Mouse (Mus musculus) hindbrain, embryonic 16.5 days (tissue): Measurements from ENCODE around the gene Lamb1. TPM values are rescaled to one million over a fixed set of nuclear protein-coding genes. Genes with fewer than 3 reads are reported as not detected.

ENCODE experiments used
- ATAC-seq: fragments of 200-750 bp; cut with Nextera tagmentation; 2 replicates; pipeline ENCODE4 v1.8.0; 2017; ENCODE audit warnings: moderate TSS enrichment, moderate library complexity
- H3K27ac ChIP-seq: fragments of 300-500 bp; sonication (generic); 2 replicates; pipeline ENCODE4 v1.5.1; 2014; ENCODE audit warnings: low read depth, mild to moderate bottlenecking, control low read depth, low read length, moderate library complexity
- H3K27me3 ChIP-seq: fragments of 300-500 bp; sonication (generic); replicated peaks from 2 replicates; pipeline ENCODE4 v1.6.1; 2014; ENCODE audit warnings: low read length; ENCODE audit not compliant: control insufficient read depth, insufficient read depth
- H3K36me3 ChIP-seq: fragments of 300-500 bp; sonication (generic); 2 replicates; pipeline ENCODE4 v1.6.1; 2014; ENCODE audit warnings: mild to moderate bottlenecking, low read length, moderate library complexity, mixed read lengths; ENCODE audit not compliant: control insufficient read depth, insufficient read depth
- H3K4me1 ChIP-seq: fragments of 300-500 bp; sonication (generic); 2 replicates; pipeline ENCODE4 v1.6.1; 2014; ENCODE audit warnings: low read depth, low read length; ENCODE audit not compliant: control insufficient read depth, insufficient read depth
- H3K4me2 ChIP-seq: fragments of 300-500 bp; sonication (generic); 2 replicates; pipeline ENCODE4 v1.6.1; 2014; ENCODE audit warnings: mild to moderate bottlenecking, low read length, control low read depth, moderate library complexity
- H3K4me3 ChIP-seq: fragments of 300-500 bp; sonication (generic); 2 replicates; pipeline ENCODE4 v1.5.1; 2014; ENCODE audit warnings: mild to moderate bottlenecking, low read length, control low read depth, moderate library complexity
- H3K9ac ChIP-seq: fragments of 300-500 bp; sonication (generic); 2 replicates; pipeline ENCODE4 v1.6.1; 2014; ENCODE audit warnings: low read depth, mild to moderate bottlenecking, control low read depth, low read length, moderate library complexity
- H3K9me3 ChIP-seq: fragments of 300-500 bp; sonication (generic); 2 replicates; pipeline ENCODE4 v1.6.1; 2014; ENCODE audit warnings: mild to moderate bottlenecking, low read length, moderate library complexity; ENCODE audit not compliant: control insufficient read depth
- WGBS: fragments of 180-500 bp; shearing (Covaris S2); extraction: QIAGEN DNeasy Blood & Tissue Kit; methylation state at CpG from one replicate; pipeline ENCODE4 v1.1.7; 2014; 5-methylcytosine and 5-hydroxymethylcytosine counted together
- polyA plus RNA-seq: library from polyadenylated mRNA; unstranded; fragments of >200 nt; fragmentation: Nextera tagmentation; extraction: Ambion mirVana; gene quantifications from 2 replicates; pipeline ENCODE4 v1.2.1, GENCODE M21; 2015

Lamb1 gene
- polyA plus RNA-seq, 1 experiment from 2014 or later = 16.9 TPM

DNA sequence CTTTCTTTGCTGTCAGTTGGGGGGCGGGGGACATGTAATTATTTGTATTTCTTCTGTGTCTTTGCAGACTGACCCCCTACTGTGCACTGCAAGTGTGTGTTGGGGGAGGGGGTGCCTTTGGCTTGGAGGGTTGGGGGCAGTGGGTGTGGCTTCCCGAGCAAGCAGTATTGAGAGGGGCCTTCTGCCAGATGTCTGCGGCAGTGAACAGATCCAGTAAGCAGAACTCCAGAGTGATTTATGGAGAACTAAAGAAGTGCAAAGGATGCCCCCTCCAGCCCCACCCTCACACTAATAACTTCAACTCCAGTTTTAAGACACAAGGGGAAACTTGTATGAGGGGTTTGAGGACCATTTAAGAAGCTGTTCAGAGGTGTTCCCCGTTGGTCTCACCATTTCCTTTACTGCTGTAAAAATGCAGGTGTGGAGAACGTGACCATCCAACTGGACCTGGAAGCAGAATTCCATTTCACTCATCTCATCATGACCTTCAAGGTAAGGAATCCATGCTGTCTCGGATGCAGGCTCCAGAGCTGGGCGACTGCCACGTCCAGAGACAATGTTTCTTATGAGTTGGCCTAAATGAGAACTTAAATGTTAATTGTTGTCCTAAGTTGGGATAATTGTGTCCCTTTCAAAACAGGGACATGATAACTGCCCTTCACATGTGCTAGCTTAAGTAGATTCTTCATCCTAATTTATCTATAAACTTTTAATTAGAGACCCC is 7.1 kb downstream of the Lamb1 start:
- 66% methylated on average over 8 of the region's 8 CpGs for WGBS
- no peak overlapping the region for H3K27ac ChIP-seq

DNA sequence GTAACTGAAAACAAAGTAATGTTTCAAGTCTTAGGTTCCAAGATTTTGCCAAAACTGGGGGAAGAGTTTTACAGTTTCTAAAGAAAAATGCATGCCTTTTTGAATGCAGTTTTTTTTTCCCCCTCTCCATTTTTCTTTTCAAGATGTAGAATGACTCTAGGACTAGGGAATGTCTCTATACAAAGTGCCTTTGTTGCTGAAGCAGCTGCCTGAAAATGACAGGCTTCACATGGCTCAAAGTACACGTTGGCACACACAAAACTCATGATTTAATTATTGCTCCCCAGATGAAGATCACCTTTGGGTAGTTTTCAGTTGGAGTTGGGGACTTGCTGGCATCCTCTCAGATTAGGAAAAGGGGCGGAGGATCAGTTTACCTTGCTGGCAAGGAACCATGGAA is 7.8 kb downstream of the Lamb1 start:
- Histone ChIP-seq H3K27ac (no peak overlapping the region), H3K9ac (no peak overlapping the region), H3K4me1 (no peaks in the 10 kb centered on the region), H3K9me3 (no peaks in the 10 kb centered on the region), H3K4me2 (no peak overlapping the region), H3K4me3 (no peak overlapping the region), H3K27me3 (no peaks in the 10 kb centered on the region), H3K36me3 (no peaks in the 10 kb centered on the region)
- ATAC-seq = no peak
- WGBS = 62% methylated on average over 2 of the region's 2 CpGs

More for the DNA sequence above, 7.1 kb downstream of the Lamb1 start:
- H3K4me2 ChIP-seq = no peak overlapping the region
- no peak overlapping the region for H3K9ac ChIP-seq
- no peak for ATAC-seq
- H3K4me3 ChIP-seq = no peak overlapping the region
- no peaks in the 10 kb centered on the region for H3K9me3 ChIP-seq
- H3K36me3 ChIP-seq = no peaks in the 10 kb centered on the region
- H3K4me1 ChIP-seq = no peaks in the 10 kb centered on the region
- peaks cover 1% of the 10 kb centered on the region; the same call in 1 of the 2 replicates for H3K27me3 ChIP-seq

DNA sequence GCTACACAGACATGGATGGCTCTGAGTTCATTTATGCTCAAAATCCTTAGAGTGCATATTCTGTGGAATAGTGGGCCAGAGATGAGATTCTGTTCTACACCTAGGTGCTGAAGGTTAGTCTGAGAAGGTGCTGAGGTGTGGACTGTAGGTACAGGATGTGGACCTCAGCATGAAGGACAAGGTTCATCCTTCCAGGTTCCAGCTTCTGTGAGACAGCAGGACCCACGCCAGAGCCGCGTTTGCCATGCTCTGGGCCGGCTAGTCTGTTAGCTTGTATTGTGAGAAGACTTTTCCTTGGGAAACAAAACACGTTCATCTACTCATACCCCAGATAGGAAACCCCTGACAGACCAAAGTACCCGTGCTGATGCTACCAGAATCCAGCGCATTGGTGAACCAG is 8.6 kb downstream of the Lamb1 start:
- Histone ChIP-seq H3K36me3 (no peaks in the 10 kb centered on the region), H3K9me3 (no peaks in the 10 kb centered on the region), H3K27ac (no peak overlapping the region), H3K4me1 (no peaks in the 10 kb centered on the region), H3K27me3 (no peaks in the 10 kb centered on the region), H3K9ac (no peak overlapping the region), H3K4me3 (no peak overlapping the region), H3K4me2 (no peak overlapping the region)
- ATAC-seq = no peak
- 93% methylated on average over 7 of the region's 7 CpGs for WGBS

DNA sequence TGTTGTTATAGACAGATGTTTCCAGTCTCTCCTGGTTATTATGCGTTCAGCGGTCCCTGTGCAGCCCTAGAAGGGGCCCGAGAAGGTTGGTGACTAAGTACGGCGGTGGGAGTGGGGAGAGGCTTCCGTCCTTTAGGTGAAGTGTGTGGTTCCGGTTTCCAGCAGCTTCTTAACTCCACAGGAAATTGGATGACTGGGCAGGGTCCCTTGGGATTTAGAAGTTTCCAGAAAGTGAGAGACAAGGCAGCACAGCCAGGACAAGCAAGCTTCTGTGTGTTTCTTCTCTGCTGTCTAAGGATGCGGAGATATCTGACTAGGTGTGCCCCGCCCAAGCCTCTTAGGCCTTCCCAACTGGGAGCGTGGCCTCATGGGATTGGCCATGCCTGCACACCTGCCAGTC is 10.4 kb downstream of the Lamb1 start:
- Histone ChIP-seq H3K9me3 (no peaks in the 10 kb centered on the region), H3K9ac (no peak overlapping the region), H3K27me3 (no peaks in the 10 kb centered on the region), H3K36me3 (no peaks in the 10 kb centered on the region), H3K4me3 (no peak overlapping the region), H3K4me2 (no peak overlapping the region), H3K27ac (no peak overlapping the region), H3K4me1 (no peaks in the 10 kb centered on the region)
- WGBS = 88% methylated on average over 10 of the region's 10 CpGs
- no peak for ATAC-seq

- H3K4me1 ChIP-seq = no peaks in the 10 kb centered on the region
- no peak overlapping the region for H3K4me3 ChIP-seq
- H3K9ac ChIP-seq = no peak overlapping the region
- H3K9me3 ChIP-seq = no peaks in the 10 kb centered on the region
- 96% methylated on average over 11 of the region's 11 CpGs for WGBS
- H3K36me3 ChIP-seq = no peaks in the 10 kb centered on the region
- no peak for ATAC-seq
- no peak overlapping the region for H3K4me2 ChIP-seq
- no peaks in the 10 kb centered on the region for H3K27me3 ChIP-seq
- H3K27ac ChIP-seq = no peak overlapping the region
Measured at GRCm38 (mm10) chr12:31278270-31278669, 13.2 kb downstream of the Lamb1 start.

DNA sequence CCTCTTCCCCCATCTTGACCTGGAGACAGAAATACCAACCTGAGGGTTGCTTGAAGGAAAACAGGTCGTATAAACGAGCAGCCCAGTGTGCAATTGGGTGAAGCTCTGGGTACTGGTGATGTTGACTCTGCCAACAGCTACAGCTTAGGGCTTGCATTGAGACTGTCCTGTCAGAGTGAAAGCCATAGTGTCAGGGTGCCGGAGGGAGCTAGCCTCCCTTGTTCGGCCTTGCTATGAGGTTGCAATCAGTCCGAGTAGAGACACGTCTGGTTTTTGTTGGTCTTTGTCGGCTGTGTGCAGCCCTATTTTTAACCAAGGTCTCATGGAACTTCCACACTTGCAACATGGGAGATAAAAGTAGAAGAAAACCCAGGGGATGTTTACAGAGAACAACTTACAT is 15.3 kb downstream of the Lamb1 start:
- H3K27ac ChIP-seq = no peak overlapping the region
- H3K27me3 ChIP-seq = no peaks in the 10 kb centered on the region
- H3K4me2 ChIP-seq = no peak overlapping the region
- H3K4me3 ChIP-seq = no peak overlapping the region
- no peaks in the 10 kb centered on the region for H3K36me3 ChIP-seq
- WGBS = 89% methylated on average over 7 of the region's 7 CpGs
- no peak overlapping the region for H3K9ac ChIP-seq
- no peak for ATAC-seq
- H3K4me1 ChIP-seq = no peaks in the 10 kb centered on the region
- no peaks in the 10 kb centered on the region for H3K9me3 ChIP-seq

GRCm38 (mm10) chr12:31281100-31281591 is 16.1 kb downstream of the Lamb1 start:
- Histone ChIP-seq H3K4me2 (no peak overlapping the region), H3K4me3 (no peak overlapping the region), H3K27me3 (no peaks in the 10 kb centered on the region), H3K9me3 (no peaks in the 10 kb centered on the region), H3K36me3 (no peaks in the 10 kb centered on the region), H3K27ac (no peak overlapping the region), H3K4me1 (no peaks in the 10 kb centered on the region), H3K9ac (no peak overlapping the region)
- ATAC-seq = no peak
- WGBS = 52% methylated on average over 9 of the region's 9 CpGs

DNA sequence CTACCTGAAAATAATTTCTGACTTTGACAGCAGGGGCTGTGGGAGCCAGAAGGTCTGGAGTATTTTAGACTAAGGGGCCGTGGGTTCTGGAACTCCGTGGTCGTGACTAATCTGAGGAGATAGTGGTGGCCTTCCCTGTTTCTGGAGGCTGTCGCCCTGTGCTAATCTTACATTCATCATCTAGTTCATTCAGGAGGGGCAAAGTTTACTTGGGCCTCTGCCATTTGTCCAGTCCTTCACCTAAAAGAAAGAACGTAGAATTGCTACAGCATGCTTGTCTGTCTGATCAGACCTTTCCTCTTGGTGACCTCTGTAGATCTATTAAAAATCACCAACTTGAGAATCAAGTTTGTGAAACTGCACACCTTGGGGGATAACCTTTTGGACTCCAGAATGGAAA is 17.2 kb downstream of the Lamb1 start:
- H3K9ac ChIP-seq = no peak overlapping the region
- H3K4me3 ChIP-seq = no peak overlapping the region
- H3K4me2 ChIP-seq = no peak overlapping the region
- 86% methylated on average over 5 of the region's 5 CpGs for WGBS
- no peak for ATAC-seq
- H3K4me1 ChIP-seq = no peaks in the 10 kb centered on the region
- no peak overlapping the region for H3K27ac ChIP-seq
- H3K27me3 ChIP-seq = no peaks in the 10 kb centered on the region
- no peaks in the 10 kb centered on the region for H3K36me3 ChIP-seq
- H3K9me3 ChIP-seq = no peaks in the 10 kb centered on the region

GRCm38 (mm10) chr12:31283131-31283530 is 18.1 kb downstream of the Lamb1 start:
- Histone ChIP-seq H3K27ac (no peak overlapping the region), H3K4me1 (no peaks in the 10 kb centered on the region), H3K27me3 (no peaks in the 10 kb centered on the region), H3K36me3 (no peaks in the 10 kb centered on the region), H3K4me2 (no peak overlapping the region), H3K9ac (no peak overlapping the region), H3K4me3 (no peak overlapping the region), H3K9me3 (no peaks in the 10 kb centered on the region)
- WGBS = 86% methylated on average over 4 of the region's 4 CpGs
- ATAC-seq = no peak
